ENCODE assay signal across 28 mouse cellular contexts in genomic region chr14:30022471-30022870, GRCm38 (mm10). TPM values are rescaled to one million over a fixed set of nuclear protein-coding genes. Genes with fewer than 3 reads are reported as not detected.
DNase-seq lines count a peak whose midpoint lies in the region; ATAC-seq lines count a peak whose summit lies in the region.
"Had no signal": no experiment of that assay in that cellular context is flagged by ENCODE, and none has a peak within 500 bp of the region (broad histone marks: within the 10 kb centered on the region; RNA-seq: fewer than 3 reads in every experiment).

No protein-coding gene starts in this region.

- H3K4me3 ChIP-seq in liver, embryonic 16.5 days (ENCODE audit: low read depth, low read length), result no peak overlapping the region
- H3K4me3 ChIP-seq: forebrain, embryonic 13.5 days; heart, embryonic 12.5 days; kidney, embryonic 15.5 days; limb, embryonic 15.5 days; lung, embryonic 15.5 days; midbrain, embryonic 15.5 days; myocyte; neural tube, embryonic 15.5 days had no signal

- no peaks in the 10 kb centered on the region for H3K4me1 ChIP-seq in liver, embryonic 16.5 days (ENCODE audit: control insufficient read depth, low read depth, low read length)
- H3K4me1 ChIP-seq: forebrain, embryonic 13.5 days; heart, embryonic 12.5 days; lung, embryonic 15.5 days; midbrain, embryonic 15.5 days; neural tube, embryonic 15.5 days had no signal

- H3K4me2 ChIP-seq in liver, embryonic 16.5 days (ENCODE audit: low read depth, low read length), result no peak overlapping the region
- H3K4me2 ChIP-seq: forebrain, embryonic 13.5 days; heart, embryonic 12.5 days; kidney, embryonic 15.5 days; limb, embryonic 15.5 days; lung, embryonic 15.5 days; midbrain, embryonic 15.5 days; neural tube, embryonic 15.5 days had no signal

- no peak for DNase-seq in liver
- DNase-seq in thymus, postnatal 14 days, result peak; percentile 59
- no peak for DNase-seq in cerebellum, adult 9-11 months
- no peak for DNase-seq in adrenal gland, adult 2 months
- DNase-seq in adrenal gland, postnatal 25 days, result no peak
- DNase-seq: B cell, adult 2 months; cerebellum, adult 18-20 months; cerebellum, postnatal 36 days; heart, adult 18-20 months; heart, postnatal 10 days; layer of hippocampus, postnatal 36 days; lung, postnatal 36 days had no signal

- H3K36me3 ChIP-seq in liver, embryonic 16.5 days (ENCODE audit: control insufficient read depth, insufficient read depth), result no peaks in the 10 kb centered on the region
- H3K36me3 ChIP-seq: G1E; heart, embryonic 12.5 days; kidney, embryonic 15.5 days; limb, embryonic 15.5 days; lung, embryonic 15.5 days; midbrain, embryonic 15.5 days; neural tube, embryonic 15.5 days had no signal

- H3K27ac ChIP-seq in liver, embryonic 16.5 days (ENCODE audit: low read length), result peak overlapping the region; percentile 31
- H3K27ac ChIP-seq: forebrain, embryonic 13.5 days; hindbrain, postnatal 0 days; kidney, embryonic 15.5 days; limb, embryonic 15.5 days; lung, embryonic 15.5 days; midbrain, embryonic 15.5 days; neural tube, embryonic 15.5 days had no signal

- H3K9me3 ChIP-seq in liver, embryonic 16.5 days (replicated peaks; ENCODE audit: control insufficient read depth, low read length), result no peaks in the 10 kb centered on the region
- H3K9me3 ChIP-seq: forebrain, embryonic 13.5 days; G1E; heart, embryonic 12.5 days; kidney, embryonic 15.5 days; limb, embryonic 15.5 days; lung, embryonic 15.5 days; midbrain, embryonic 15.5 days; neural tube, embryonic 15.5 days had no signal

- H3K27me3 ChIP-seq in liver, embryonic 16.5 days (ENCODE audit: control insufficient read depth, insufficient read depth, low read depth, low read length), result no peaks in the 10 kb centered on the region
- H3K27me3 ChIP-seq: CH12.LX; forebrain, embryonic 13.5 days; heart, embryonic 12.5 days; kidney, embryonic 15.5 days; limb, embryonic 15.5 days; lung, embryonic 15.5 days; midbrain, embryonic 15.5 days; neural tube, embryonic 15.5 days; Patski had no signal

- H3K9ac ChIP-seq in liver, embryonic 16.5 days (ENCODE audit: low read depth, low read length), result no peak overlapping the region
- H3K9ac ChIP-seq: forebrain, embryonic 13.5 days; heart, embryonic 12.5 days; kidney, embryonic 15.5 days; limb, embryonic 15.5 days; lung, embryonic 15.5 days; midbrain, embryonic 15.5 days; neural tube, embryonic 15.5 days had no signal

- WGBS in liver, embryonic 16.5 days (ENCODE audit: insufficient replicate concordance), result 52% methylated on average over 6 of the region's 6 CpGs

- ATAC-seq in liver, embryonic 16.5 days (ENCODE audit: low read depth), result no peak
- ATAC-seq in megakaryocyte progenitor cell, adult 5-6 weeks (replicated peaks; ENCODE audit: poor library complexity), result peak; percentile 62
- ATAC-seq: forebrain, embryonic 13.5 days; hindbrain, postnatal 0 days; intestine, embryonic 16.5 days; midbrain, embryonic 15.5 days; Patski had no signal

RNA-seq across cellular contexts. Expression of gene Chdh, which starts 13.6 kb away (rescaled TPM):
- polyA plus RNA-seq in liver, embryonic 16.5 days (2015; fragmentation: Nextera tagmentation; extraction: Ambion mirVana), result 6.4 and 6.9 TPM in 2 replicates
- 84.2 and 84.7 TPM in 2 replicates for total RNA-seq in megakaryocyte progenitor cell, adult 5-6 weeks (2015)
- 81.5 and 84.5 TPM in 2 replicates for total RNA-seq in megakaryocyte progenitor cell, adult 5-6 weeks (2017)
- 10 to 100 TPM; 13.2 to 24.5 TPM for total RNA-seq in adrenal gland, adult 2 months (2021)
- polyA plus RNA-seq in adrenal gland, adult 2 months (2012; rRNA removed), result 5.5 and 9.7 TPM in 2 replicates
- 10.7 and 12.9 TPM in 2 replicates for total RNA-seq in adrenal gland, postnatal 25 days (2021)
- total RNA-seq: CH12.LX had no signal
- polyA plus RNA-seq: G1E; hindbrain, embryonic 11.5 days; myocyte had no signal

RNA-seq across cellular contexts. Expression of gene Il17rb, which starts 13.8 kb away (rescaled TPM):
- polyA plus RNA-seq in liver, embryonic 16.5 days (2015; fragmentation: Nextera tagmentation; extraction: Ambion mirVana), result 4.8 and 6.6 TPM in 2 replicates
- total RNA-seq in megakaryocyte progenitor cell, adult 5-6 weeks (2015), result 7.1 and 8.0 TPM in 2 replicates
- 3.5 and 3.9 TPM in 2 replicates for total RNA-seq in megakaryocyte progenitor cell, adult 5-6 weeks (2017)
- 1 to 10 TPM; 1.8 to 3.2 TPM for total RNA-seq in adrenal gland, adult 2 months (2021)
- 1.1 TPM in 2 replicates for polyA plus RNA-seq in adrenal gland, adult 2 months (2012; rRNA removed)
- 1.8 and 3.7 TPM in 2 replicates for total RNA-seq in adrenal gland, postnatal 25 days (2021)
- polyA plus RNA-seq: G1E had no signal

RNA-seq across cellular contexts. Expression of gene Actr8, which starts 44.3 kb away (rescaled TPM):
- 22.4 and 23.5 TPM in 2 replicates for polyA plus RNA-seq in liver, embryonic 16.5 days (2015; fragmentation: Nextera tagmentation; extraction: Ambion mirVana)
- total RNA-seq in megakaryocyte progenitor cell, adult 5-6 weeks (2015), result 16.3 and 20.1 TPM in 2 replicates
- 27.9 and 29.7 TPM in 2 replicates for total RNA-seq in megakaryocyte progenitor cell, adult 5-6 weeks (2017)
- total RNA-seq in adrenal gland, adult 2 months (2021), result 10 to 100 TPM; 55.7 to 57.0 TPM
- 10.6 and 10.9 TPM in 2 replicates for polyA plus RNA-seq in adrenal gland, adult 2 months (2012; rRNA removed)
- 63.0 and 78.1 TPM in 2 replicates for total RNA-seq in adrenal gland, postnatal 25 days (2021)

RNA-seq across cellular contexts. Expression of gene Selenok, which starts 54.4 kb away (rescaled TPM):
- polyA plus RNA-seq in liver, embryonic 16.5 days (2015; fragmentation: Nextera tagmentation; extraction: Ambion mirVana), result 154 and 164 TPM in 2 replicates
- total RNA-seq in megakaryocyte progenitor cell, adult 5-6 weeks (2015), result 80.1 and 88.6 TPM in 2 replicates
- total RNA-seq in megakaryocyte progenitor cell, adult 5-6 weeks (2017), result 217 and 228 TPM in 2 replicates
- total RNA-seq in adrenal gland, adult 2 months (2021), result 100 to 1,000 TPM in 1 of 2 experiments, 10 to 100 TPM in 1; 78.3 to 122 TPM
- 3.8 and 5.5 TPM in 2 replicates for polyA plus RNA-seq in adrenal gland, adult 2 months (2012; rRNA removed)
- 101 and 108 TPM in 2 replicates for total RNA-seq in adrenal gland, postnatal 25 days (2021)
